Mouse (Mus musculus) retina, embryonic 14.5 days (tissue): ENCODE data around the gene Limk2.

Experiments
- DNase-seq: peaks from one replicate; pipeline ENCODE4 v3.0.0-alpha.2; 2015; ENCODE audit warnings: low spot score

Gene Limk2

DNA sequence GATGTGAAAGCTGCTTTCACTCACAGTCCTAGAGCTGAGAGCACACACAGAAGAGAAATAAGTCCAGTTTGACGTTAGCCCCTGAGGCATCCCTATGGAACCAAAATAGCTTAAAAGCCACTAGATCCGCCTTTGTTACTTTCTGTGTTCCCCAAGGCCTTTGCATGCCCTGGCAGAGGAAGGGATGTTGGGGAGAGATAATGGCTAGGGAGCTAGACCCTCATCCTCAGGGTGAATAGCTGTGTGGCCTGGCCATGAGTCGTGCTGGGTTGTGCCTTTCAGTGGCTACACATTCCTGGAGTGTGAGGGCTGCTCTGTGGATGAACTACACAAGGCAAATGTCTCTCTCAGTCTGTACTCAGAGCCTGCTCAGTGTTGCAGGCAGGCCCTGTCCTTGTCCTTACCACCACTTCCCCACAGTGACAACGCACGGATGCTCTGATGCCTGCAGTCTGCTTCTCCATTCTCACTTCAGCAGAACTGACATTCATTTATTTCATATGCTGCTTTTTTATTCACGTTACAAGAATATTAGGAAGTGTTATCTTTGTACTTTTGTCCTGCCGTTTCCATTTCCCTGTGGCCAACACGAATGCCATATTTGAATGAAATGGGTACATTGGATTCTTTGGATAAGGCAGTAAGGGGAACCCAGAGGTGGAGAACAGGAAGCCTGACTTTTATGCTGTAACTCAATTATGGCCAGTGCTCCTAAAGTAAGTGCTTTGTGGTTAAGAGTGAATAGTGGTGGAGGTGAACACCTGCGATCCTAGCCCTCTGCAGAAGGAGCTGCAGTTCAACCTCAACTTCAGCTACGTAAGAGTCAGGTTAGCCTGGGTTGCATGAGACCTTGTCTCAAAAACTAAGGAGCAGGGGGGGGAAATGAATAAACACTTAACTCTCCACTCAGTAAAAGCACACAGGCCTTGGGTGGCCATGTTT is 110.8 kb downstream of the Limk2 start:
- no peak for DNase-seq

DNA sequence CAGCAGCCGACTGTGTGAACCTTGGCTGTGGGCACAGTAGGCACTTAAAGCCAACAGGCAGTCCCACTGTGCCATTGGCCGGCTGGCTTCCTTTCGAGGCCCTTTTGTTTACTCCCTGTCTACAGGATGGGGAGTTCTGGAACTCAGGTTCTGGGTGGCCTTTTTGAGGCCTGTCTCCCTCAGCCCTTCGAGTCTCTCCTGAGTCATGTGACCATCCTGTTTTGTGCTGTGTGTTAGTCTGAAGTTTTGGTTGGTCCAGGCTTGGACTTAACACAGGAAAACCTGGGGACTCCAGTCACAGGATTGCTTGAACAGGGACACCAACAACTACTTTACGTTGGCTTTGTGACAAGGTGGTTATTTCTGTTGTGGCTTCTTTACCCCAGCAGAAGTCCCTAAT is 112.9 kb downstream of the Limk2 start:
- no peak for DNase-seq

DNA sequence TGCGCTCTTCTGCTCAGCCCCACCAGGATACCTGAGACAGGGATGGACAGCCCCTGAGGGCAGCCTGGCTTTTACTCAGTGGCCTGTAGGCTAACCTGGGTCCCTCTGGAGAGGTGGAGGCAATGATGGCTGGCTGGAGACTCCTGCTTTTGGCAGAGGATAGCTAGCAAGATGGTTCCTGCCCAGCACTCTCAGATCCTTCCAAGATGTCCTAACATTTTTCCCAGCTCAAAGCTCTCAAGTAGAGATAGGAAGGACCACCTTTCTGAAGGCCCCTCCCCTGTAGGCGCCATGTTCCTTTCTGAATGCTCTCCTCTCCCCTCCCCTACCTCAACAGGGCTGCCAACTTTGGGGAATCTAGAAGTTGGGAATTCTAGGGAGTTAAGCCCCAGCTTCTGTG is 114.3 kb downstream of the Limk2 start:
- DNase-seq: no peak
